Mouse (Mus musculus): Measurements from ENCODE around the gene Ppp1r27.
"Not testable (repeated sequence)": the region's sequence is repeated elsewhere in the genome, so short reads cannot be mapped to it uniquely, and the experiment has no call there.

The Ppp1r27 gene

GRCm38 (mm10) chr11:120518558-120518957 lies 32.4 kb downstream of the Ppp1r27 start:
- ATAC-seq (ENCODE audit: insufficient number of reproducible peaks, low FRiP score, low TSS enrichment), result no peak

GRCm38 (mm10) chr11:120518027-120518426 lies 32.9 kb downstream of the Ppp1r27 start:
- ATAC-seq (ENCODE audit: insufficient number of reproducible peaks, low FRiP score, low TSS enrichment), result no peak

GRCm38 (mm10) chr11:120517147-120517546 lies 33.8 kb downstream of the Ppp1r27 start:
- ATAC-seq (ENCODE audit: insufficient number of reproducible peaks, low FRiP score, low TSS enrichment), result no peak

- peak; percentile 67; the same call in 1 of the 2 replicates for ATAC-seq (ENCODE audit: insufficient number of reproducible peaks, low FRiP score, low TSS enrichment)
Observed at GRCm38 (mm10) chr11:120515611-120516010, 35.3 kb downstream of the Ppp1r27 start.

- not testable (repeated sequence) for ATAC-seq (ENCODE audit: insufficient number of reproducible peaks, low FRiP score, low TSS enrichment)
Observed at GRCm38 (mm10) chr11:120514262-120514661, 36.7 kb downstream of the Ppp1r27 start.

GRCm38 (mm10) chr11:120512790-120513453 lies 38.0 kb downstream of the Ppp1r27 start:
- peak; percentile 56; the same call in 1 of the 2 replicates for ATAC-seq (ENCODE audit: insufficient number of reproducible peaks, low FRiP score, low TSS enrichment)

GRCm38 (mm10) chr11:120510375-120511030 lies 40.4 kb downstream of the Ppp1r27 start:
- ATAC-seq (ENCODE audit: insufficient number of reproducible peaks, low FRiP score, low TSS enrichment), result no peak

- no peak for ATAC-seq (ENCODE audit: insufficient number of reproducible peaks, low FRiP score, low TSS enrichment)
Observed at GRCm38 (mm10) chr11:120509940-120510339, 41.0 kb downstream of the Ppp1r27 start.

- no peak for ATAC-seq (ENCODE audit: insufficient number of reproducible peaks, low FRiP score, low TSS enrichment)
Observed at GRCm38 (mm10) chr11:120508290-120508870, 42.6 kb downstream of the Ppp1r27 start.

GRCm38 (mm10) chr11:120507611-120508289 lies 43.2 kb downstream of the Ppp1r27 start:
- no peak for ATAC-seq (ENCODE audit: insufficient number of reproducible peaks, low FRiP score, low TSS enrichment)

- no peak; the same call in 1 of the 2 replicates for ATAC-seq (ENCODE audit: insufficient number of reproducible peaks, low FRiP score, low TSS enrichment)
Observed at GRCm38 (mm10) chr11:120506899-120507298, 44.0 kb downstream of the Ppp1r27 start.

- ATAC-seq (ENCODE audit: insufficient number of reproducible peaks, low FRiP score, low TSS enrichment), result no peak
Observed at GRCm38 (mm10) chr11:120505661-120506060, 45.3 kb downstream of the Ppp1r27 start.

- ATAC-seq (ENCODE audit: insufficient number of reproducible peaks, low FRiP score, low TSS enrichment), result no peak
Observed at GRCm38 (mm10) chr11:120501701-120502100, 49.2 kb downstream of the Ppp1r27 start.

GRCm38 (mm10) chr11:120501018-120501417 lies 49.9 kb downstream of the Ppp1r27 start:
- ATAC-seq (ENCODE audit: insufficient number of reproducible peaks, low FRiP score, low TSS enrichment), result no peak

GRCm38 (mm10) chr11:120500357-120500756 lies 50.6 kb downstream of the Ppp1r27 start:
- ATAC-seq (ENCODE audit: insufficient number of reproducible peaks, low FRiP score, low TSS enrichment), result no peak
